Mouse (Mus musculus) lung, adult 18-20 months (tissue): ENCODE results near the gene Bcl2l13.
"Not testable (repeated sequence)": the region's sequence is repeated elsewhere in the genome, so short reads cannot be mapped to it uniquely, and the experiment has no call there.

Experiments
- DNase-seq, 2 experiments: peaks; one replicate each; pipeline ENCODE4 v3.0.0; 2022; ENCODE audit warnings: mixed read lengths in 2 of 2

Gene Bcl2l13

DNA sequence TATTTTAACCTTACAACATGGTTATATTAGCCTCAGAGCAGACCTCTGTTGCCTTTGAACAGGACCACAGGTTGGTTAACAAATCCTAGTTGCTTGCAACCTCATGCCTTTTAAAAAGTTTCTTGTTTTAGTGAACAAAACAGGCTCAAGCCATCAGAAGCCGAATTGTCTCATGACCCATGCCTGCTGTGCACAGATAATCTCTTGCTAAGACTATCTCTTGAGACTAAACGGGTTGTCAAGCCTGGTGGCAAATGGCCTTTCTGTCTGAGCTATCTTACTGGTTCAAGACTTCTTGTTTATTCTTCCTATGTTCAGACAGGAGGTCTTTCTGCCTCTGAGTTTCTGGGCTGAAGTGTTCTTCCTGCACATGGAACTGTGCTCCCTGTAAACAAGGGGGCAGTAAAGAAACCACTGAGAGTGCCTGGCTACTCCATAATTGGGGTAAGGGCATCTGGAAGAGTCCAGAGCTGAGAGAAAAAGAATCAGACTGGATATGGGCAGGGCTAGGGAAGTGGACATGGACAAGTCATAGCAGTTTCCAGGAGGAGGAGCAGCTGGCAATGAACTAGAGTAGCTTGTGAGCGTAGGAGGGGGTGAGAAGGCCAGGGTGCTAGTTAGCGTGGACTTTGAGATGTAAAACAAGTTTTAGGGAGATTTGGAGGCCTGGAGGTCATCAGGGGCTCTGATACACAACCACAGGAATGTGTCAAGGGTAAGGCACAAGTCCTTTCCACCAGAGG lies 5.0 kb upstream of the Bcl2l13 start:
- DNase-seq: no peak

DNA sequence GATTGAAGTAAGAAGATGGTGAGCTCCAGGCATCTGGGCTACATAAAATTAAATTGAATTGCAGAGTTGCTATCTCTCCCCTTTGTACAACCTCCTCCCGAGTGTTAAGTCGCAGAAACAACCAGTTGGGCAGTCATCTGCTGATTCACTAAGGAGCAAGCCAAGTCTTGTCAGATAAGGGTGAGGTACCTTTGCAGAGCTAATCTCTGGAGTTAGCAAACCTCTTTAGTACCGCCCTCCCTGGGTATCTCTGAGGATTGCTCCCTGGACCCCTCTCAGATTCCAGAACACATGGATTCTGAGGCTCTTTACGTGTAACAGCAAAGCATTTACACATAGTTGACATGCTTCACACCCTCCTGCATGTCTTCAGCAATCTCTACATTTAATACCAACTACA lies 3.9 kb upstream of the Bcl2l13 start:
- DNase-seq: no peak

DNA sequence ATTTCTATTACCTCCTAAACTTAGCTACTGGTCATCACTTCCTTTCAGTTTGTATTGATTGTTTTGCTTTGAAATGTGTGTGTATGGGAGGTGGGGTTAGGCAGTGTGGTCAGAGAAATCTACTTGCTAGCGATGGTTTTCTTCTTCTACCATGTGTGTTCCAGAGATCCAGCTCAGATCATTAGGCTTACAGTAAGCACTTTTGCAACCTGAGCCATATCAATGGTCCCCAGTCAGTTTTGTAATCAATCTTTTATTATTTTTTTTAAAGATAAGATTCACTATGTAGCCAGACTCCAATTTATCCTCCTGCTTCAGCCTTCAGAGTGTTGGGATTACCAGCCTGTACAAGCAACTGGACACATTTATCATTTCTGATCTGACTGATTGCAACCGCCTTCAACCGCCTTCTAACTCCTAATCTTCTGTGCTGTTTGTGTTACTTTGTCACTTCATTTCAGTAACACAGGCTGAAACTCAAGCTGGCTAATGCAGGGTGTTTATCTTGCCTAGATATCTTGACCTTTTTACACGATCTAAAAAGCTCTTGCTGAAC lies 1.2 kb upstream of the Bcl2l13 start:
- no peak for DNase-seq

DNA sequence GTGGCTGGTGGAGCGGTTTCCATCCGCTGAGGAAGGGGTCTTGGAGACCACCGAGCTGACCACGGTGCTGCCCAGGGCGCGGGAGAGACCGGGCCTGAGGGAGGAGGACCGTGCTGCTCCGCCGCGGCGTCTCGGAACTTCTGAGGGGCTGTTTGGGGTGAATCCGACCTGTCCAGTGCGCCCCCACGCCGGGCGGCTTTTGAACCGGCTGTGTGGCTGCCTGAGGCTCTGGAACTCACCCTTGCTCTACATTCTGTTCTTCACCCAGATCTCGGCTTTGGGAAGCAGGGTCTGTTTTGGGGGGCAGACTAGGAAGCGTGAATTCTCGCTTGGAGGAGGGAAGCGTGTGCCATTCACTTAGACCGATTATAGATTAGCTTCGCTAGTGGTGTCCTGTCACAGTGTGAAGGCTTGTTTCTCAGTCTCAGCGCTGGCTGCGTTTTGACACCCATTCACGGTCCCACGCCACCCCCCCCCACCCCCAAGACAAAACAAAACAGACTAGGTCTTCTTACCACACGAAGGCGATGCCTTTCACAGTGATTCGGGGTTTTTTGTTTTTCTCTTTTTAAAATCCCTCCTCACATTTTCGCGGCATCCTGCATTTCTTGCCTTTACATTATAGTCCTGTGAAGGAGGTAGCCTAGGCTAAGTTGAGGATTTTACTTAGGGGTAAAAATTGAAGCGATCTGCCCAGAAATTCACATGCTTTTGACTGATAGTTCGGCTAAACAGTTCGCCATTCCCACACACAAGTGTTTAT lies 558 bp downstream of the Bcl2l13 start:
- no peak for DNase-seq

DNA sequence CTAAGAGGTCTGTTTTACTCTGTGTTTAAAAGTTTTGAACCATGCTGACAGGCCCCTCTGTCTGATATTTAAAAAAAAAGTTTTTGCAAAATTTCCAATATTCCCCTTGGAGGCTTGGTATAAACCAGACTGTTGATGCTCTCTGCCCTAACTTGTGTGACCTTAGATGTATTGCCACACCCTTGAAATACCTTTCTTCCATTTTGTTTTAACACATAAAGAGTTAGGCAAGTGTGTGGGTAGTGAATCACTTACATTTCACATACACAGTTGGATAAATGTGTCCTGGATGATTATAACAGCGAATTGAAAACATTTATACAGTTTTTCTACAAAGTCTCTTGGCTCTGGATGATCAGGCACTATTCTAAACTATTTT lies 1.1 kb downstream of the Bcl2l13 start:
- DNase-seq: no peak

DNA sequence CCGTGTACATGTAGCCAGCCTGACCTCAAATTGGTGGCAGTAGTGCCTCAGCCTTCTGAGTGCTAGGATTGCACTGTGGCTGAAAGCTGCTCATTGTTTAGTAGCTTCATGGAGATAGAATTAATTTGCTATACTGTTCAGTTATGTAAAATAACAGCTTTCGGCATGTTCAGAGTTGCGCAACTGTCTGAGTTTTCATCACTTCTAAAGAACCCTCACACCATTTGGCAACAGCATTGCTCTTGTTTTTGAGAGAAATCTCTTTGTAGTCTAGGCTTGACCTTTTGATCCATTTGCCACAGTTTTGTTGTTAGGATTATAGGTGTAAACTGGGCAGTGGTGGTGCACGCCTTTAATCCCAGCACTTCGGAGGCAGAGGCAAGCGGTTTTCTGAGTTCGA lies 4.2 kb downstream of the Bcl2l13 start:
- DNase-seq: no peak

DNA sequence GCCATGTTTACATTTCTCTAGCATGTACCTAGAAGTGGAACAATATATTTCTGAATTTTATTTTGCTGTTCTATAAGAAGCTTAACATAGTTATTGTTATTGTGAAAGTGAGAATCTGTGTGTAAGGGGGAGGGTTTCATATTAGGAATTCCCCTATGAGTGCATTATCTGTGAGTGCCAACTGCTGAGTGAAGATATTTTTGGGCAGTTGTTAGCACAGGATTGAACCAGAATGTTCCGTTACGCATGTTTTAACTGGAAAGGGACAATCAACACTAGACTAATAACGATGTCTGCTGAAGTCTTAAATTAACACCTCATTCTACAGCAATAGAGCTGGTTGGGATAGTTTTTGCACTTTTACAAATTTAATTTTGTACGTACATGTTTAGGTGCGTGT lies 5.7 kb downstream of the Bcl2l13 start:
- no peak for DNase-seq

DNA sequence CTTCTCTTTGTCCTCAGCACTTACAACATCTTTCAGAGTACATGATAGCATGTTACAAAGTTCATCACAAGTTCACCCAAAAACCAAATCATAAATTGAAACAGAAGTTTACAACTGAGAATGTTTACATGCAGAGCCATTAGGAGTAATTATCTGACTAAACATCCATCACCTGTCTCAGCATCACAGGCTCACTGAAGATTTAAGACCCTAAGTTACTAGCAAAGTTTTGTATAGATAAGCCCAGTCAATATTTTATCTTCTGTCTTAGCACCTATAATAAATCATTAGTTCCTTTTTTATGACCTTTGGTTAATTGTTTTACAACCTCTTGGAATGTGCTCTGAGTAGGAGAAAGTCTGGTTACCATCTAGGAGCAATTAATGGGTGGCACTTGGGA lies 14.7 kb downstream of the Bcl2l13 start:
- not testable (repeated sequence) for DNase-seq

DNA sequence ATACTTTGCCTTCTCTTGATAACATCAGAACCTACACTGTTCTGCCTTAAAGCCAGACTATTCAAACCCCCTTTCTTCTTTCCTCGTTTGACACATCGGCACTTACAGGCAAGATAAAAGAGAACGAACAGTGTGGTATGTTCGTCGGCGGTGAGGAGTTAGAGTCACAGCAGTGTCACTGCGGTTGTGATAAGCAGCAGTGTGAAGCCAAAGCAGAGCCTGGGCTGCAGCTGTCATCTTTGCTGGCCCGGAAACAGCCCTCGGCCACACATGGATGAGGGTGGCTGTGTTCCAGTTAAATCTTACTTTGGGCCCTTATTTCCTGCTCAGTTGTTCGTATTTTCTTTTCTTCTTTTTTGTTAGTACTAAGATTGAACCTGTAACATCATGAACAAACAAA lies 18.4 kb downstream of the Bcl2l13 start:
- no peak for DNase-seq

DNA sequence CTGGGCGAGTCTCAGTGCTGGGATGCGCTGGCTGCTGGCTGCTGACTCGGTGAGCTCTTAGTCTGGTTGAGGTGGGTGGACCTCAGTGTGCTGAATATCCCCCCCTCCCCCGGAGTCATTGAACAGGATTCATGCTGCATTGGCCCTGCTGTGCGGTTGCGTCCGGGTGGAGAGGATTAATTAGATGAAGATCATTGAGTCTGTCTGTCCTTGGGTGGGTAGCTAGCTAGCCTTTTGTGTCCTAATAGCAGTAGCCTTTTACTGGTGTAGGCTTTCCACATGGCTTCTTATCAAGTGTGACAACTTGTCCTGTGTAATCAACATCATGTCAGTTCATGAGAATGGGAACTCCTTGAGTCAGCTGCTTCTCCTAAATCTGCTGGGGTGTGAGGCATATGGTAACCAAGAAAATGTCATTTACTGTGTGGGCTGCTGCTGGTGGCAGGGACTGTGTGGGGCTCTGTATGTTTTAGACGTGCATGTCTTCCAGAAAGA lies 22.3 kb downstream of the Bcl2l13 start:
- no peak for DNase-seq

DNA sequence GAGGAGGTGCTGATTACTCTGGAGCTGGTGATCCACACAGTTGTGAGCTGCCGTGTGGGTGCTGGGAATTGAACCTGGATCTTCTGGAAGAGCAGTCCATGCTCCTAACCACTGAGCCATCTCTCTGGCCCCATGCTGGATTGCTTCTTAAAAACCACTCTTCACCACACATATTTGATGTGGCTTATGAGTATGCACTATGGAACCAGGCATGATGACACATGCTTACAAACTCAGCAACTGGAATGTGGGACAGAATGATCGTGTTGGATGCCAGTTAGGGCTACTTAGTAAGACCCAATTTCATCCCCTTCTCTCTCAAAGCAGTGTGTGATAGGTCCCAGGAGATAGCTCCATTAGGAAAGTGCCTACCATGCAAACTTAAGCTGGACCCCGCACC lies 24.1 kb downstream of the Bcl2l13 start:
- no peak for DNase-seq

DNA sequence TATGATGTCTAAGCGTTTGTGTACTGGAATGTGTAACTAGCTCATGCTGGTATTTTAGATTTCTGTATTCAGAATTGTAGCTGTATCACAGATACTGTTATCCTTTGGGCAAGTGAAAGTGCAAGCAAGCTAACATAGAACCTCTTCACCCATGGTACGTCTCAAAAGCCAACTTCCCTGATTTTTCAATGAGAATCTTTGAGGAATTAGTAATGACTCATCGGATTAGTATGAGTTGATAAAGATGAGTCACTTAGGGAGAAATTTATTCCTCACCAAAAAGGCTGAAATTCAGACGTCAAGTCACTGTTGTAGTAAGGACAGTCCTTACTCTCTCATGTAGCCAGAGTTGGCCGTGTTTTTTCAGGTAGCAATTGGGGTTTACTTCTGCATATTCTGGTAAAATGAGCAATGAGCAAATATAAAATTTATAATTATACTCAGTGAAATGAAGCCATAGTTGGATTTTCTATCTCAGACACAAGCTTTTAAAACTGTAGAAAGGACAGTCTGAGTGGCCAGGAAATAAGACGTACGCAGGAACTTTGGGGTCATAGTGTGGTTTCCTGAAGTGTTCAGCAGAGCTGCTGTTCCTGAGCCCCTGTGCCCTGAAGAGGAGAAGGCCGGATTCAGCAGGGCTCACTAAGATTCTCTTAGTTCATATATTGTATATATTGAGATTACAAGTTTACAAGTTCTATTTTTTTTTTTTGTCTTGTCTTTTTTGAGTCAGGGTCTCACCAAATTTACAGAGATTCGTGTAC lies 30.2 kb downstream of the Bcl2l13 start:
- no peak for DNase-seq

DNA sequence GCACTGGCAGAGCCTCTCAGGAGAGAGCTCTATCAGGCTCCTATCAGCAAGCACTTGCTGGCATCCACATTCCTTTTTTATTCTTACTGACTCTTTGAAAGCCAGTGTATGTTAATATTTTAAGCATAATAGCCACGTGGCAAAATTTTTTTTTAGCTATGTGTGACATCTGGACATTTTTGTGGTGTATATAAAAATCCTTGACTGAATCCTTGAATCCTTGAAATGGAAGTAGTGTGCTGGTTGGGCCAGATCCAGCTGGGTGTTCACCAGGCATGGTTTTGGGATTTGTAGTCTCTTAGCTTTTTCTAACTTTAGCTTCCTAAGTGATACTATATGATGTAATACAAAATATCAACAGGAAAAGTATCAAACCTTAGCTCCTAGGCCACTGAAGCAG lies 32.8 kb downstream of the Bcl2l13 start:
- no peak for DNase-seq

DNA sequence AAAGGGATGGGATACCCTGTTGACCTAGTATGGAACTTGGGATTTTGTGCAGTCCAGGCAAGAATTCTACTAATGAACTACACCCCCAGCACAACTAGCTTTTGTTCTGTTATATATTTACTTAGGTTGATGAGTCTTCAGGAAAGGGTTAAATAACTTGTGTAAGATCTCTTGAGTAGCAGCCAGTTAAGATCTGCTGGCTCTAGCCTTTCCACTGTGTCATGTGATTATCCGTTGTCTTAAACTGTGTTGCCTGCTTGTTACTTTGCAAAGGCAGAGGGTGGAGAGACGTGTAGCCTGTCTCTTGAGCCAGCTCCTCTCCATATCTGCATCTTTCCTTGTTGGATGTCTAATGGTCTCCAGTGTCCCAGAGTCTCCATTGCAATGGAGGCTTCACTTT lies 35.3 kb downstream of the Bcl2l13 start:
- DNase-seq: no peak

DNA sequence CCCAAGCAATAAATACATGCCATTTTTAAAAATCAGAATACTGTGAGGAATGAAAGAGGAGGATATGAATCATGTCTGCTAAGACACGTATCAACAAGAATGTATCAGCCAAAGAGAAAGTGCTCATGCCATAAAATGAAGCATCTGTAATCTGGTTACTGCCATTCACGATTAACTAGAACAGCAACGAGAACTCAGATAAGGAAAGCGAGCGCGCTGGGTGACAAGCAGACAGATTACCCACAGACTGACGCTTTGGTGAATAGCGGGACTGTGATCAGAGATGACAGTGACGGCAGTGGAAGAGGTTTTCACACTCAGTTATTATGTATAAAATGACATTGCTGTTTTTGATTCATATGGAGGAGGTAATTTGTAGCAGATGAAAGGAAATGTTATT lies 37.9 kb downstream of the Bcl2l13 start:
- DNase-seq: no peak

DNA sequence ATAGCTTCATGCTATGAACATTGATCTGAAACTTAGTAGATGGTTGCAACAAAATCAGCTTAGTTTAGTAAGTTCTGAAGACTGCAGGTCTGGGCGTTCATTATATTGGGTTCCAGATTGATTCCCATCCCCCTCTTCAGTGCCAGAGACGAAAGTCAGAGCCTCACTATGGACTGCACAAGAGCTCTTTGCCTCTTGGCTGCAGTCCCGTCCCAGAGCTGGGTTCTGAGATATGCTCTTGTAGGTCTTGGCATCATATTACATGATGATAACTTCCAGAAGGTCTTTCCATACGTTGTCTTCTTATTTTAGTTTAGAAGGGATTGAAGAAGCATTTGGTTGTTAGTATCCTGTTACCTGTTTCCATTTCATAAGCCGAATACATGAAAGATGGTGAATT lies 43.0 kb downstream of the Bcl2l13 start:
- no peak for DNase-seq

DNA sequence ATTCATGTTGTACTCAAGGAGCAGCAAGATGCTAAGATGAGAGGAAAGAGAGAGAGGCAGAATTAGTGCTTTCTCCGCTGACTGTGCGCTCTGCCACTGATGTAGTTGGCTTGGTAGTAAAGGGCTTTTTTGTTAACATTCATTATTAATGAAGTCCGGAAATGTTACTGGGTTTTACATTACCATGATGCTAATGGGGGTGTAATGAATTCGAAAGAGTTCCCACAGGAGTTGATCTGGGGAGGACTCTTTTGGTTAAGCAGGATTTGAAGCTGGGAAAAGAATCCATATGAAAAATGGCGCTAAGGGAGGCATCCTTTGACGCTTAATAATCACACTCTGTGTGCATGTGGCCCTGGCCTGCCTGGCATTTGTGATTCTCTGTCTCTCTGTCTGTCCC lies 48.4 kb downstream of the Bcl2l13 start:
- DNase-seq: no peak

DNA sequence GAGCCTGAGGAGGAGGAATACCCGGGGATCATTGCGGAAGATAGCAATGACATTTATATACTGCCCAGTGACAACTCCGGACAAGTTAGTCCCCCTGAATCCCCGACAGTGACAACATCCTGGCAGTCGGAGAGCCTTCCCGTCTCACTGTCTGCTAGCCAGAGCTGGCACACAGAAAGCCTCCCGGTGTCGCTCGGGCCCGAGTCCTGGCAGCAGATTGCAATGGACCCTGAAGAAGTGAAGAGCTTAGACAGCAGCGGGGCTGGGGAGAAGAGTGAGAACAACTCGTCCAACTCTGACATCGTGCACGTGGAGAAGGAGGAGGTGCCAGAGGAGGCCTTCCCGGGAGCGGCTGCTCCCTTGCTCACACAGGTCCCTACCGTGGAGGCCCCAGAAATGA lies 50.7 kb downstream of the Bcl2l13 start:
- DNase-seq: no peak

DNA sequence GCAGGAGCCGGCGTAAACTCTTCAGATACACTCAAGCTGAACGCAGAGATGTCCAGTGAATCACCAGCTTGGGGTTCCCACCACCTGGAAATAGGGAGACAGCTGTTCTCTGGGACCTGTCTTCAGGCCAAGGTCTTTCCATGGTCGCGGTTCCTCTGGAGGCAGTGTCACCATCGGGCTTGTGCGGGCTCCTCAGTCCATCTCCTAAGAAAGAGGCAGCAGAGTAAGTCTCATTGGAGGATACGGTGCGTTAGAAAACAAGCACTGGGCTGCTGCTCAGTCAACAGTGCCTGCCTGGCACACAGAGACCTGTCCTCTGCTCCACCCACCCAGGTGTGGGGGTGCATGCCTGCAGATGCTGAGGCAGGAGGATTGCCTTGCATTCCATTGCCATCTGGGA lies 58.1 kb downstream of the Bcl2l13 start:
- DNase-seq: no peak

DNA sequence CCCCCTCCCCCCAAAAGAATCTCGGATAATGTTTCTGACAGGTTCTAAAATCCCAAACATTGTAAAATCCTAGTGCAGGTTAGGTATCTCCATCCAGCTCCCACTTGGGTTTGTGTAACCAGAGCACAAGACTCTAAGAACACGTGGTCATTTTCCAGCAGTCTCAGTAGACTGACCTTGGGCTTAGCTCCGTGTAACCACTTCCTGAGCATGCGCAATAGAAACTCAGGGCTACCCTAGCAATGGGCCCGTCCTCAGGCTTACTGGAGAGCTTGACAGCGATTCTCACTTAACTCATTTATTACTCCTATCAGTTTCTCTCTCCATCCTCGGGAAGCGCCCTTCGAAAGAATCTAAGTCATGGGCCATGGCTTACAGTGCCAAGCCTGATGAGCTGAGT lies 58.5 kb downstream of the Bcl2l13 start:
- DNase-seq: no peak

DNA sequence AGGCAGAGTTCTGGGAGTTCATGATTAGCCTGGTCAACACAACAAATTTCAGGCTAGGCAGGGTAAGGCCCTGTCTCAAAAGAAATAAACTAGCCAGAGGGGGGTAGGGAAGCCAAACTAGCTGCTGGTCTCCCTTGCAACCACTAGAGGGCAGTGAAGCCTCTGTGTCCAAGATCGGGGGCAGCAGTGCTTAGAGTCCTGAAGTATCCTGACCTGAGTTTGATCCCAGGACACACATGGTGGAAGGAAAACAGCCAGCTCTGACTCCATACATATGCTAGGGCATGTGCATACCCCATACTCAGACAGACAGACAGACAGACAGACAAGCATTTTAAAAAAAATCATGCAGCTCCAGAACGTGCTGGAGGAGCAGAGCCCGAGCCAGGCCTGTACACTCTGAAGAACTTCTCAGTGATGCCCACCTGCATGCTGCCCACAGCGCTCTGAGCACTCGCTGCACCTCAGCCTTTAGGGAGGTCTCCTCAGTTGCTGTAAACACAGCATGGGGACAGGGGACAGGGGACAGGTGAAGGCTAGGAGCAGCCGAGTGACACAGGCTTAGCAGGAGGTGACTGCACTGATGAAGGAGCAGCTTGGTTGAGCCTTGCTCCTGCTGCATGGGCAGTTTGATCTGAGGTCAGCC lies 62.3 kb downstream of the Bcl2l13 start:
- DNase-seq: peak; percentile 22 to 36

DNA sequence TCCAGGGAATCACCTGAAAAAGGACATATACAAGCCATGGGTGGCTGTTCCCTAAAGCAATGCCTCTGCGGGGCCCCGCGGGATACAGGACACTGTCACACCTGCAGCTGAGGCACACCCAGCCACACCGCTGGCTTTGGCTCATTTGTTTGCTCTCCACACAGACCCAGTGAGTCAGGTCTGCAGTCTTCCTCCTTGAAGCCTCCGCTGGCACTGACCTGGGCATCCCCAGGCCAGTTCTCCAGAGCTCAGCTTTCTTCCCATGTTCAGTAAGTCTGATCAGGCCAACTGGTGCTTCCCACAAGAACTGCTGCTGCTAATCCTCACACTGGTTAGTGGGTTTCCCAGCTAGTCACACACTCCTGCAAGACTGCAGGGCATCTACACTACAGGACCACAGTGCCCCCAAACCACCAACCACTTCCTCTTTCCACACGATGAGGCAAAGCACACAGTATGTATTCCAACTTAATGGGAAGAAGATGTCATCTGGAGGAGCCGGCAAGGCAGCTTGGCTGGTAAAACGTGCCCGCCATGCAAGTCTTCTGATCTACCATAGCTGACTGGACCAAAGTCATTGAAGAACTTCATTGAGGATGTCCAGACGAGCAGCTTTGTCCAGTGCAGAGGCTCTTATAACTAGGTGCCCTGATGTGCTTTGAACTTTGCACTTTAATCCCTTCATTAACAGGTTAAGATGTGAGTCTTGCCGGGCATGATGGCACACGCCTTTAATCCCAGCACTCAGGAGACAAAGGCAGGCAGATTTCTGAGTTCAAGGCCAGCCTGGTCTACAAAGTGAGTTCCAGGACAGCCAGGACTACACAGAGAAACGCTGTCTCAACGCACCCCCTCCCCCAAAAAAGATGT lies 66.0 kb downstream of the Bcl2l13 start:
- peak in 1 of 2 experiments; percentile 10 for DNase-seq
